Mouse (Mus musculus) limb, embryonic 10.5 days (tissue): ENCODE measurements around the gene Ampd2. TPM values are rescaled to one million over a fixed set of nuclear protein-coding genes. Genes with fewer than 3 reads are reported as not detected.

ENCODE experiments used
- DNase-seq: peaks from one replicate; pipeline ENCODE4 v3.0.0-alpha.2; 2017; ENCODE audit warnings: low spot score
- H3K27ac ChIP-seq: fragments of 300-500 bp; sonication (generic); 2 replicates; pipeline ENCODE4 v1.5.1; 2016; ENCODE audit warnings: mild to moderate bottlenecking
- H3K27me3 ChIP-seq: fragments of 300-500 bp; sonication (generic); 2 replicates; pipeline ENCODE4 v1.6.1; 2016; ENCODE audit warnings: low read depth, mild to moderate bottlenecking; ENCODE audit not compliant: poor library complexity, severe bottlenecking
- H3K36me3 ChIP-seq: fragments of 300-500 bp; sonication (generic); 2 replicates; pipeline ENCODE4 v1.6.1; 2016; ENCODE audit warnings: mild to moderate bottlenecking, moderate library complexity
- H3K4me1 ChIP-seq: fragments of 300-500 bp; sonication (generic); 2 replicates; pipeline ENCODE4 v1.6.1; 2016
- H3K4me3 ChIP-seq: fragments of 300-500 bp; sonication (generic); 2 replicates; pipeline ENCODE4 v1.5.1; 2016; ENCODE audit warnings: mild to moderate bottlenecking, moderate library complexity
- H3K9me3 ChIP-seq: fragments of 300-500 bp; sonication (generic); replicated peaks from 2 replicates; pipeline ENCODE4 v1.6.1; 2016; ENCODE audit warnings: mild to moderate bottlenecking
- WGBS: fragments of 180-500 bp; shearing (Covaris S2); methylation state at CpG from one replicate; pipeline ENCODE4 v1.1.7; 2016; 5-methylcytosine and 5-hydroxymethylcytosine counted together
- polyA plus RNA-seq: library from polyadenylated mRNA; unstranded; fragments of >200 nt; fragmentation: Nextera tagmentation; extraction: Ambion mirVana; gene quantifications from 2 replicates; pipeline ENCODE4 v1.2.1, GENCODE M21; 2016

Ampd2 gene
- polyA plus RNA-seq, 1 experiment from 2014 or later = 68.8 TPM

DNA sequence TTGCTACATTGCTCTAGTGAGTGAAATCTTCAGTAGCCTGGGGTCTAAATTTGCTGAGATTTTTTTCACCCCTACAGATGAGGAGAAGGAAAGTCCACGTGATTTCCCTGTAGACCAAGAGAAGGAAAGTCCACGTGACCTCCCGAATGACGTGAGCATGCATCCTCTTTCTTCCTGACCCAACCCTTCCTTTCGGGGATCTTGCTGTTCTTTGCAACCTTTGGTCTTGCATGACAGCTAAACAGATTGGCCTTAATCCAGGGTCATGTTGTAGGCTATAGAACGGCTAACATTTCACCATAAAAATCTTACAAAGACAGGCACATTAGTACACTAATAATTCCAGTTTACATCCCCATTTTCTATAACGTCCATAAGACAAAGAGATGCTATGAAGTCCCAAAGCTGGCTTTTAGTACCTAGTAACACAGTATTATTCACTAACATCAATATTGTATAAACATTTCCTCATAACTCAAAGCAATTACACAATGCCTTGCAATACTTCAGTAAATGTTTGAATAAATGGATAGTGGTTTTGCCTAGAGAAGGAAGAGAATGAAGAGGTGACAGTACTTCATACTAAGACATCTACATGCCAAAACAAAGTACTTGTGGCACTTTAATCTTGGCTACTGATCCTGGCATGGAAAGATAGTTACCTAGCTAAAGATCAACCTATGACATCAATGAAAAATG is 27.3 kb upstream of the Ampd2 start:
- H3K36me3 ChIP-seq = peaks cover 97% of the 10 kb centered on the region
- no peaks in the 10 kb centered on the region for H3K4me1 ChIP-seq
- WGBS = 91% methylated on average over 7 of the region's 7 CpGs

DNA sequence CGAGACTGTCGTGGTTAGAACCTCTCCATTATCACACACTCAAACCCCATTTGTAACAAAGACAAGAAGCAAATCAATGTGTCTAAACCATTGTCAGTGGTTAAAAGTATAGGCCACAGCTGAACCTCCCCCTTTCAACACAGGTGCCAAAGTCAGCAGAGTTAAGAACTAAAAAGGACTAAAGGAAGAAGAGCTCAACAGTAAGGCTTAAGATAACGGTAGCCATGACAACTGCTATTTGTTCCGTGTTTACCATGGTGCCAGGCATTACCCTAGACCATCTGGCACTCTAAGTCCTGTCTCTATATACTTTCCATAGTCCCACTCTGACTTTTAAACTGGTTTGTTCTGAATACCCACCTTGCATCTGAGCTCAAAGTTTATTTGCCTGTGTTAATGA is 26.2 kb upstream of the Ampd2 start:
- no peak for DNase-seq
- no peak overlapping the region for H3K4me3 ChIP-seq
- H3K9me3 ChIP-seq = no peaks in the 10 kb centered on the region
- WGBS = 92% methylated on average over 4 of the region's 4 CpGs
- H3K4me1 ChIP-seq = no peaks in the 10 kb centered on the region
- peaks cover 97% of the 10 kb centered on the region for H3K36me3 ChIP-seq
- H3K27ac ChIP-seq = no peak overlapping the region
- H3K27me3 ChIP-seq = no peaks in the 10 kb centered on the region

More for the DNA sequence above, 27.3 kb upstream of the Ampd2 start:
- Histone ChIP-seq H3K4me3 (no peak overlapping the region), H3K27ac (no peak overlapping the region), H3K27me3 (no peaks in the 10 kb centered on the region), H3K9me3 (no peaks in the 10 kb centered on the region)
- no peak for DNase-seq

DNA sequence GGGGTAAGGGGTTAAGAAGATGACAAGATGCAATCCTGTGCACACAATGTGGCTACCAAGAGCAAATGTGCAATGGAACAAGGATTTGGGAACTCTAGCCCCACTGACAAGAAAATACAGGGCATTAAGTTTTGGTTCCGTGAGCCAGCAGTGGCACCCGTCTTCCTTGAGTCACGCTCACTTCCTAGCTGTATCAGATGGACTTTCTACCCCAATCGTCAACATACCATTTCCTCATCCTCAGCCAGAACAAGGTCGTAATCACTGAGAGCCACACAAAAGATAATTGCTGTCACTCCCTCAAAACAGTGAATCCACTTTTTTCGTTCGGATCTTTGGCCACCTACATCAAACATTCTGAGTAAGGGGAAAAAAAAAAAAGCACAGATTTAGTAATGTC is 25.8 kb upstream of the Ampd2 start:
- no peaks in the 10 kb centered on the region for H3K9me3 ChIP-seq
- no peak overlapping the region for H3K4me3 ChIP-seq
- H3K4me1 ChIP-seq = no peaks in the 10 kb centered on the region
- no peak for DNase-seq
- no peak overlapping the region for H3K27ac ChIP-seq
- H3K36me3 ChIP-seq = peaks cover 96% of the 10 kb centered on the region
- 92% methylated on average over 7 of the region's 7 CpGs for WGBS
- H3K27me3 ChIP-seq = no peaks in the 10 kb centered on the region

DNA sequence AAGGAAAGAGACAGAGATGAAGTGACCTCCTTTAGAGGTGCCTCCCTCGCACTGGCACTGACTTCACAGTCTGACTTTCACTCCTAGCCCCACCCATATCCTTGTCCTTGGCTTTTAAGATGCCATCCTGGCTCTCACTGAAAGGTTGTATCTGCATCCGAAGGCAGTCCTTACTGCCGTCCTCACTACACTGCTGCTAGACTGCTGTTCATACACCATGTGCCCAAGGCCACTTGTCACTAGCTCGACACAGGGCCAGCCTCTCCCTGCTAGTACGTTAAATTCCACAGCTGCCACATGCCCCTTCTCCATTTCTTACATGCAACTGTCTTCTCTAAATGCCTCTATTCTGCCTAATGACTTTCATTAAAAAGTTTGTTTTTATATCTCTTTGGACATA is 24.9 kb upstream of the Ampd2 start:
- no peak overlapping the region for H3K27ac ChIP-seq
- DNase-seq = no peak
- 95% methylated on average over 5 of the region's 5 CpGs for WGBS
- no peaks in the 10 kb centered on the region for H3K27me3 ChIP-seq
- H3K36me3 ChIP-seq = peaks cover 94% of the 10 kb centered on the region
- no peak overlapping the region for H3K4me3 ChIP-seq
- H3K9me3 ChIP-seq = no peaks in the 10 kb centered on the region
- no peaks in the 10 kb centered on the region for H3K4me1 ChIP-seq

DNA sequence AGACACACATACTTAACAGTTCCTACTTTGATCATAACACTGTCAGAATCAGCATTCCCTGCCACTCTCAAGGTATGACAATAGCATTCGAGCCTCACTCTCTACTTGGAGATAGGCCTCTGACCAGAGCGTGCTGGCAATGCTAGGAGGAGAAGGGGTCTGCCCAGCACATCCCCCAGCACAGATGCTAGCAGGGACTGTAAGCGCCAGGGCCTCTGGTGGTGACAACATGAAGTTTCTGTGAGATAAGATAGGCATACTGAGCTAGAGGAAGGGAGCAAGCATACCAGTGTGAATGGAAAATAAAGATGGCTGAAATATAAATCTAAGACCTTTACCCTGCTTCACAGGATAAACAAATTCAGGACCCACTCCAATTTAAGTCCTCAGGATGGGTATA is 18.8 kb upstream of the Ampd2 start:
- 84% methylated on average over 3 of the region's 3 CpGs for WGBS
- no peak for DNase-seq
- peaks cover 48% of the 10 kb centered on the region for H3K36me3 ChIP-seq
- no peaks in the 10 kb centered on the region for H3K4me1 ChIP-seq
- H3K4me3 ChIP-seq = no peak overlapping the region
- H3K27me3 ChIP-seq = no peaks in the 10 kb centered on the region
- no peaks in the 10 kb centered on the region for H3K9me3 ChIP-seq
- H3K27ac ChIP-seq = no peak overlapping the region

DNA sequence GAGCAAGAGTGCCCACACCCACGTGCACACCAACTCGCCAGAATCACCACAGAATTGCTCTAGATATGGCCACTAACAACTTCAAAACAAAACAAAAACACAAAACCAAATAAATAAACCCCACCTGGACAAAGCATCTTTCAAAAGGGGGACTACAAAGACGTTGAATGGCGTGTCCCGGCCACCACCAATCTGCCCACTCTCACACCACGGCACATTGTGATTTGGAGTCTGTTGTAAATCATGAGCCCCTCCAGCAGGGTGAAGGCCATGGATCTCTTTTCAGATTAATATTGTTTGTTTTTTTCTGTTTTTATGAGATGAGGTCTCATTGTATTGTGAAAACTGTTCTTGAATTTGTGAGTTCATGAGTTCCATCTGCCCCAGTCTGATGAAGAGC is 15.6 kb upstream of the Ampd2 start:
- Histone ChIP-seq H3K27ac (no peak overlapping the region), H3K36me3 (peaks cover 18% of the 10 kb centered on the region), H3K4me1 (no peaks in the 10 kb centered on the region), H3K27me3 (no peaks in the 10 kb centered on the region), H3K9me3 (no peaks in the 10 kb centered on the region), H3K4me3 (no peak overlapping the region)
- DNase-seq = no peak
- WGBS = 89% methylated on average over 6 of the region's 6 CpGs

DNA sequence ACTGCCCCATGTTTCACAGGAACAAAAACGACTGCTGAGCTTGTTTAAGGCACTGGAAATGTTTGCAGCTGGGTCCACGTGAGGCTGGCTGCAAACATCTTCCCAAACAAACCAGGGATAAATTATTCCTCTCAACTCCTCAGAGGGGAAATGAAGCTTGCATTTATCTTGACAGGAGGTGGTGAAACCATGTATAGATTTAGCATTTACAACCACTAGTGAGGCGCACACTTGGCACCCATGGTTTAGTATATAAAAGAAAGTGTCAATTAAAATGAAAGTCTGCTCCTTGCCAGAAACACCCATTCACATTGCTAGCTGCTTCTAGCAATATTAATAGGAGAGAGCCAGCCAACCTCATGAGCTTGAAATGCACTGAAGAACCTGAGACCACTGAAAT is 15.1 kb upstream of the Ampd2 start:
- WGBS = 67% methylated on average over 3 of the region's 3 CpGs

DNA sequence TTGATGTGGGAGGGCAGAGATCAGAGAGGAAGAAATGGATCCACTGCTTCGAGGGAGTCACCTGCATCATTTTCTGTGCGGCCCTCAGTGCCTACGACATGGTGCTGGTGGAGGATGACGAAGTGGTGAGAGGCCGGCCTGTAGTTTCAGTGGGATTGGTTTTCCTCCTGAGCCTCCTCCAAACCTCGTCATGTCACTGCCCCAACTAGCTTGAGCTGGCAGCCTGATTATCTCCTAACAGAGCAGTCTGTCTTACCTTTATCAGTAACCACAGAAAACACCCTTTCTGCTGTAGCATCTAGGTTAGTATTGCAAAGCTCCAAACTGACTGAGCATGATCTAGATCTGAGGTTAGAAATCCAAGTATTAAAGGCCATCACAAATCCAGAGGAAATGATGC is 11.9 kb upstream of the Ampd2 start:
- Histone ChIP-seq H3K36me3 (no peaks in the 10 kb centered on the region), H3K4me3 (no peak overlapping the region), H3K4me1 (no peaks in the 10 kb centered on the region), H3K27me3 (no peaks in the 10 kb centered on the region), H3K9me3 (no peaks in the 10 kb centered on the region), H3K27ac (no peak overlapping the region)
- 83% methylated on average over 6 of the region's 6 CpGs for WGBS
- no peak for DNase-seq

More for the DNA sequence above, 15.1 kb upstream of the Ampd2 start:
- DNase-seq = no peak
- no peak overlapping the region for H3K4me3 ChIP-seq
- no peaks in the 10 kb centered on the region for H3K27me3 ChIP-seq
- H3K36me3 ChIP-seq = peaks cover 14% of the 10 kb centered on the region
- no peaks in the 10 kb centered on the region for H3K9me3 ChIP-seq
- H3K4me1 ChIP-seq = no peaks in the 10 kb centered on the region
- no peak overlapping the region for H3K27ac ChIP-seq

DNA sequence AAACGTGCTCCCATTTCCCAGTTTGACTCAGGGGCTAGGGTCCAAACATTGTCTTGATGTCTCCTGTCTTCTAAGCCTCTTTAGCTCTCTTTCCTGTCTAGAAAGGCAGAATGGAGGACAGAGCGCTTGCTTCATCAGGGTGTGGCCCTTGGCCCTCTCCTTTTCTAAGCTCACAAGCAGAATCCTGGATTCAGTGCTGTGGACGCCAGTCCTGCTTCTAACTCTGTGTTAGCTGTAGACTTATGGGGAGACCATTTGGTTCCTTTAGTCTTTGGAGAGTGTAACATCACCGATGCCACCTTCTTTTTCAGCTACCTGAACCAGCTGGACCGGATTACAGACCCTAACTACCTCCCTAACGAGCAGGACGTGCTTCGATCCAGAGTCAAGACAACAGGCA is 11.2 kb upstream of the Ampd2 start:
- 85% methylated on average over 8 of the region's 8 CpGs for WGBS
- Histone ChIP-seq H3K27me3 (no peaks in the 10 kb centered on the region), H3K4me3 (no peak overlapping the region), H3K27ac (no peak overlapping the region; the same call in 1 of the 2 replicates), H3K4me1 (no peaks in the 10 kb centered on the region), H3K9me3 (no peaks in the 10 kb centered on the region), H3K36me3 (no peaks in the 10 kb centered on the region)
- DNase-seq = no peak

DNA sequence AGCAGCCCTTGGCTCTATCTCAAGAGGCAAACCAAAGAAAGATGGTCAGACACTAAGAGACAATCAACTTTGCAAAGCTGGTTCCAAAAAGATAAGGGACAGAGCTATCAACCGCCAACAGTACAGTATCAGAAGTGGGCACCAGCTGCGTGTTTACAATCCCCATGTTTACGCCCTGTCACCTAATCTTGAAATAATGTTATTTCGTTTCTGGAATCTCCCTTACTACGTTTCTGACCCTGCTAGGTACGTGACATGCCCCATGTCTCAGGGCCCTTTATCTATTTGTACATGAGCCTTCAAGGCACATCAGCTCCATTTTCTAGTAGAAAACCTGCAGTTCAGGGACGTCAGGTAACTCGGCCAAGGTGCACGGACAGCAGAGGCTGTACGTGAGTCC is 10.3 kb upstream of the Ampd2 start:
- Histone ChIP-seq H3K27me3 (no peaks in the 10 kb centered on the region), H3K9me3 (no peaks in the 10 kb centered on the region), H3K27ac (no peak overlapping the region), H3K4me3 (no peak overlapping the region), H3K4me1 (no peaks in the 10 kb centered on the region), H3K36me3 (no peaks in the 10 kb centered on the region)
- no peak for DNase-seq
- WGBS = 85% methylated on average over 10 of the region's 10 CpGs

DNA sequence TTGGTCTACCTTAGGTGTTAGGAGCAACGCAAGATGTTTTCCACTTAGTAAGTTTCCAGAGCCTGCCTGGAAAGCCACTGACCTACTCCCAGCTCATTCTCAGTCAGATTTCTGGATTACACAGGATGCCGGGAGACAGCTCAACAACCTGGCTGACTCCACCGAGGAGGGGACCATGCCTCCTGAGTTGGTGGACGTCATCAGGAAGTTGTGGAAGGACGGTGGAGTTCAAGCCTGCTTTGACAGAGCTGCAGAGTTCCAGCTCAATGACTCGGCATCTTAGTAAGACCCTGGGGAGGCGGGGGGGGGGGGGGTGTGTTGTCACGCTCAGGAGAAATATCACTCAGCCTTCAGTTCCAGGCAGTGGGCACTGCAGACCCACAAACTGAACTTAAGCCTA is 9.8 kb upstream of the Ampd2 start:
- Histone ChIP-seq H3K9me3 (no peaks in the 10 kb centered on the region), H3K36me3 (no peaks in the 10 kb centered on the region)
- WGBS = 77% methylated on average over 8 of the region's 8 CpGs

DNA sequence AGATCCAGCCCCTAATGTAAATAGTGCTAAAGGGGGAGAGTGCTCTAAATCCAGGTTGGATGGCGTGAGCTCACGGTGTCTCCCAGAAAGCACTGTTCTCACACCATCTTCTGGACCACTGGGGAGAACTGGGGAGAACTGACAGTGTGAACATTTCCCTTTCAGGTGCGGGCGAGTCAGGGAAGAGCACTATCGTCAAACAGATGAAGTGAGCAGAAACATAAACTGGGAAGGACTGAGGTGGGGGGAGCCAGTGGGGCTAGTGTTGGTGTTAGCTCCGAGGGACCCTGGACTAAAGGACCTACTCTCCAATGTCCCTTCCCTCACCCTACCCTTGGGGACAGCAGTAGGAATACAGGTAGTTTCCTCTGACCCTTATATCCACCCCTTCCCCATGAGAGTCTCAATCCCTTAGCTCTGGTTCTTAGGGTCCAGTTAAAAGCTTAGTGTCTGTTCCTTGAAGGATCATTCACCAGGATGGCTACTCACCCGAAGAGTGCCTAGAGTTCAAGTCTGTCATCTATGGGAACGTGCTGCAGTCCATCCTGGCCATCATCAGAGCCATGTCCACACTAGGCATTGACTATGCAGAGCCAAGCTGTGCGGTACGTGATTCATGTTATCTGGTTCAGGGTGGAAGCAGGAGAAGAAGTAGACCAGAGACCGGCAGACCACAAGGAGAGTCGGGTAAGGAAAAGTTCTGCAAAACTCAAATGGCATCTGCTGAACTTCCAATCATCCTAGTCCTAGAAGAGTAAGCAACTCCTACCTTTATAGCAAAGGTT is 8.7 kb upstream of the Ampd2 start:
- Histone ChIP-seq H3K27me3 (no peaks in the 10 kb centered on the region), H3K36me3 (no peaks in the 10 kb centered on the region), H3K4me3 (no peak overlapping the region), H3K9me3 (no peaks in the 10 kb centered on the region), H3K27ac (no peak overlapping the region), H3K4me1 (peaks cover under 1% of the 10 kb centered on the region; the same call in 1 of the 2 replicates)
- 92% methylated on average over 12 of the region's 12 CpGs for WGBS
- DNase-seq = no peak

More for the DNA sequence above, 9.8 kb upstream of the Ampd2 start:
- Histone ChIP-seq H3K4me3 (no peak overlapping the region), H3K27ac (no peak overlapping the region), H3K4me1 (no peaks in the 10 kb centered on the region), H3K27me3 (no peaks in the 10 kb centered on the region)
- DNase-seq = no peak

DNA sequence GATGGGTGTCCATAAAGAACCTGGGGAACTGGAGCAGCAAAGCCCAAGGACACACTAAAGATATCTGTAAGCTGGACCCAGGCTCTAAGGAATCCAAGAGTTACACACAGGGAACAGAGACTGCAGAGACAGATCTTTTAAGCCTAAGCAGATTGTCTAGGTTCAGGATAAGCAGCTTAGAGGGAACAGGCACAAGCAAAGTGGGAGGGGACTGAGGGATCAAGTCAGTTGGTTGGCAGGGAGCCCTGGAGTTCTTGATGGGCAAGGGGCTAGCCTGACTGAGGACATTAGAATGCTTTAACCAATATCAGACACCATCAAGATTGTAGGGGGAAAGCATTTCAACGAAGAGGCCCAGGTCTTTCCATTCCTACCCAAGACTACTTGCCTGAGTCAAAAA is 7.7 kb upstream of the Ampd2 start:
- H3K27ac ChIP-seq = no peak overlapping the region
- no peak for DNase-seq
- H3K4me1 ChIP-seq = peaks cover 7% of the 10 kb centered on the region
- WGBS = 91% methylated on average over 1 of the region's 1 CpGs
- no peak overlapping the region for H3K4me3 ChIP-seq
- H3K9me3 ChIP-seq = no peaks in the 10 kb centered on the region
- H3K36me3 ChIP-seq = no peaks in the 10 kb centered on the region
- no peaks in the 10 kb centered on the region for H3K27me3 ChIP-seq
